Mouse (Mus musculus) WW6 (cell line): ENCODE measurements around the gene Ccdc34.

Experiments
- DNase-seq: peaks from one replicate; pipeline ENCODE4 v3.0.0-alpha.2; 2013; ENCODE audit warnings: low read depth, low spot score

Gene Ccdc34

DNA sequence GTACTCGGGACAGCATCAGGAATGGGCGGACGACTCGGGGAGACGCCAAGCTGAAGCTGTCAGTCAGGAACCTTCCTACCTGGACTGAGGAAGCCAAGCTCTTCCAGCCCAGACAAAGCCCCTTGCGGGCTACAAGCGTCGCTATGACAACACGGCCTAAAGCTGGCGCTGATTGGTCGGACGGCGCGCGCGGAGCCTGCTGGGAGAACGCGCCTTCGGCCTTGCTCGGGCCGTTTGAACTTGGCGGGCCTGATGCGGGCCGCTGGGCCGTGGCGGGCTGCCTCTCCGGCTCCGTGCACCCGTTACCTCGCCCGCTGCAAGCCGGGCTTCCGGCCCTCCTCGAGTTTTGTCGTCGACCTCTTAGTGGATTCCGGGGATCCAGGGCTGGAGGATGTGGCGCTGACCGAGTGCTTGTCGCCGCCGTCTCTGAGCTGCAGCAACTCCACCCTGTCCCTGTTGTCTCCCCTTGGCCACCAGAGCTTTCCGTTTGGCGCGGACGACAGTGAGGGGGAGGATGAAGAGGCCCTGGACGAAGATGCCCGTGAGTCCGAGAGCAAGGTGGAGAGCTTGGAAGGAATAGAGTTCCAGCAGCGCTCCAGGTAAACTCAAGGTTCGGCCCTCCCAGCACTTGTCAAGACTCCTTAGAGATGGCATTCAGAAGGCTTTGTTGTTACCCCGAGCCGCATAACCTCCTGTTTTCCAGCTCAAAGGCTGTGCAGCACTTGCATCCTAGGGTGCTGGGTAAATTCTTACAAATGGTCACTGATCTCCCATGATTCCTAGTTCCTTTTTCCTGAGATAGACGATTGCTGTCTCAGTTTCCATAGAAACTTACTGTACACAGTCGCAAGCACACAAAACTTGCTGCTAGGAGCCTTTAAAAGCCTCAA lies at the start of gene Ccdc34:
Gene Ccdc34 (plus strand): TSS at position 202 of the 890 bp plus-strand sequence.
- DNase-seq = peak; percentile 86

DNA sequence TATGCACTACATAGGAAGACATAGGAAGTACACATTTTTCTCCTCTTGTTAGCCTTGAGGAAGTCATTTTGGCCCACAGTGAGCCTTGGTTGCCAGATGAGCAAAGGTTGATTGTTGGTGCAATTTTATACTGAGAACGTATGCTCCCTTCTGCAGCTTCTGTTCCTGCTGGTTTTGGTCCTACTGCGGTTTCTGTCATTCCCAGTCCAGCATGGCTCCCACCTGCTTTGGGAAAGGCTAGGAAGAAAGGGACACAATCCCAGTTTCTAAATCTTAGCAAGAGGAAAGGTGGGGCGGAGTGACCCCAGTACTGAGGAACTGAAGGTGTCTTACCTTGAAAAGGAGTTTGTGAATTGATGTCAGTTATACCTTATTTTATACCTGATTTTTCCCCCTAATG lies 48.2 kb upstream of the Ccdc34 start:
- no peak for DNase-seq

DNA sequence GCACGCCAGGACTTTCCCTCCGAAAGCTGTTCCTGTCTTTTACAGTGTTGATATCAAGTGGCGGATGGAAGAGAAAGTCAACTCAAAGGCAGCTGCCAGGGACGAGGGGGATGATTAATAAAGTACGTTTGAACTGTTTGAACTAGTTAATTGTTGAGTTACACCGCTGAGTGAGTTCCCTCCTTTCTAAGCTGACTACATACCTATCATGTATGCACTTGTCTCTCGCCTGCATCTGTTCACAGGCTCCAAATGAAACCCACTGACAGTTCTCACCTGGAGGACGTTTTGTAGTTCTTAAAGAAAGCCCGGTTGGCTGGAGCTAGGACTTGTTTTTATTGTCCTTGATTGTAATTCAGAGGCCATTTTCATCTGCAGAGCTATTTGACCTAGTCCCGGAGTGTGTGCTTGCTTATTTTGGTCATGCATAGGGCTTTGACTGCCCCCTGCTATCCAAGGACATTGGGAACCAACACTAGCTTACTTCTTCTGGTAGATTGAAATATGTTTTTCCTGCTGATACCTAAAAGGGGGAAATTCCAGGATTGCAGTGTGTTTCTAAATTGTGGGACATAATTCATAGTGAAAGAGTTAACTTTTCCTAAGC lies 47.6 kb upstream of the Ccdc34 start:
- no peak for DNase-seq

DNA sequence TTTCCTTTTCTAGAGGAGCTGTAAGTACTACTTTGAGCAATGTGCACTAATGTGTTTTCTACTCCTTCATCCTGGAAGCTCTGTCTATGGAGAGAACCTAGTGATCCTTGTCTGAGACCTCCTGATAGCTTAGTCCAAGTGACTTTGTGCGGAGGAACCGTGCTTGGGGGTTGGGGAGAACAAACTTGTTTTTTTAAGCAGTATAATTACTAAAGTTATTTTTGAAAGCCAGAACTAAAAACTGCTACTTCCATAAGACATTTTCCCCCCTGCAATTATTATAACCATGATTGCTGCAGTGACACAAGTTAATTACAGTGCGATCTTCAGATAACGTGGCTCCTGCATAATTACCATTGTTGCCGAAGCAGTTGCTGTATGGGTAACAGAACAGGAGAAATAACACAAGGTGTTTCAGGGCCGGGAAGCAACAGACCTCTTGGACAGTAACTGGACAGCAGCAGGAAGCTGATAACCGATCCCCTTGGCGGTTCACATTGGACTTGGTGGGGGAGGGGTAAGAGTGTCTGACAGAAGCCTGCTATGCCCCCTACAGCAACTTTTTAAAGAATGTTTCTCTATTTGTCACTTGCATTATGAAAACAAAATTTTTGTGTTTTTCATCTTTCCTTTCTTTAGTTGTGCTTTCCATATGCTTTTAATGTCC lies 46.7 kb upstream of the Ccdc34 start:
- no peak for DNase-seq

DNA sequence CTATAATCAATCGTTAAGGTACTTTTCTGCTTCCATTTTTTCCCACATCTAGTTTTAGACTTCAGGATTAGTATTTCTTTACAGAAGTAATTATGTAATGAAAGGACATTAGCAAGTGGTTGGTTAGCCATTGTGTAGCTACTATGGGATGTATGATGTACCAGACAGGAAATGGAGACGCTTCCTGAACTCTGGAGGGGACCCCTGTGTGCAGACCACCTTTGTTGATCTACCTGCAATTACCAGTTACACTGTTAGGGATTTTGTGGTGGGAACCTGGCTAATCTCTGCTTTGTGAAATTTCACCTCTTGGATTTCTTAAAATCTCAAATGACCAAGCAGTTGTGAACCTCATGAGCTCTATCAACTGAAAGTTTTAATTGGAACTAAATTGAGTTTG lies 45.3 kb upstream of the Ccdc34 start:
- DNase-seq = no peak

DNA sequence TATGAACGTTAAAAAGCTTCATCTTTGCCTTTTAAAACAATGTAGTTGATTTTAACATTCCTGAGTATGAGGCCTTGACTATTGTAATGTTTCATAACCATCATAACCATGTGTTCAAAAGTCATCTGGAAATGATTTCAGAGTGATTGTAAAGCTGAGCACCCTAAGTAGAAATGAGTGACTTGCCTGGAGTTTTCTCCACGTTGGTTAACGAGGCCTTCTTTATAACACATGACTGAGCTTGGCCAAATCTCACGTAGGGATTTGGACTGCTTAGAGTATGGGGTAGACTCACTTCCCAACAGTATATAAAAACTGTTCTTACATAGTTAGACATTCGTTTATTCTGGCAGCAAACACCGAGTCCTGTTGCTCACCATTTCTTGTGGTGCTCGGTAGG lies 44.7 kb upstream of the Ccdc34 start:
- DNase-seq = no peak

DNA sequence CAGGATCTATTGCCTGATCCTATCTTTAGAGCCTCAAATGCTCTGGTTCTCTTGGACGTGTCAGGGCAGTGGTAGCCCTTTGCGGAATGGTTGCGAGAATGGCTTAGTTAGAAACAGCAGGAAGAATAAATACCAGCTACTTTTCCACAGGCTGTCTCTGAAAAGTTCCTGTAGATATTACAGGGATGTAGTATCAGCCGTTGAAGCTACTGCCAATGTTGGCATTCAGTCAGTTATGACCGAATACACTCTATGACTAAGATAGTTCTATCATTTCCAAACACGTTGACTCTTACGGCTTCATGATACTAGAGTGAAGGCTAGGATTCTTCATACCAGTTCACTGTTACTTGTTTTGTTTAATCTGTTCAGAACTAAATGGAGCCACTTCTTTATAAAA lies 42.8 kb upstream of the Ccdc34 start:
- no peak for DNase-seq

DNA sequence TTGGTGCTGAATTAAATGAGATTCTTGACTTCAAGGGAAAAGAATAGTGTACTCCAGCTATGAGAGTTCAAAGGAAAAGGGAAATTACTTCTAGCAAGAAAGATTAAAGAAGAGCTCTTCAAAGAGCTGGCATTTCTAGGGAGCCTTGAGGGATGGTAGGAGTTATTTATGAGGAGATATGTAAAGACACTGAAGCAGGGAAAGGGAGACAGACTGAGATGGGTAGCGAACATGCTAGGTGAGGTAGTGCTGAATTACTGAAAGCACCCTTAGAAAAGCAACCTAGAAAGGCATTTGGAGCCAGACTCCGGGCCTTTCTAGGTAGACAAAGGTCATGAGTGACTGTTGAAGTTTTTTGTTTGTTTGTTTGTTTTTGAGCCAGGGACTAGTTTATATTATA lies 41.4 kb upstream of the Ccdc34 start:
- DNase-seq = no peak

DNA sequence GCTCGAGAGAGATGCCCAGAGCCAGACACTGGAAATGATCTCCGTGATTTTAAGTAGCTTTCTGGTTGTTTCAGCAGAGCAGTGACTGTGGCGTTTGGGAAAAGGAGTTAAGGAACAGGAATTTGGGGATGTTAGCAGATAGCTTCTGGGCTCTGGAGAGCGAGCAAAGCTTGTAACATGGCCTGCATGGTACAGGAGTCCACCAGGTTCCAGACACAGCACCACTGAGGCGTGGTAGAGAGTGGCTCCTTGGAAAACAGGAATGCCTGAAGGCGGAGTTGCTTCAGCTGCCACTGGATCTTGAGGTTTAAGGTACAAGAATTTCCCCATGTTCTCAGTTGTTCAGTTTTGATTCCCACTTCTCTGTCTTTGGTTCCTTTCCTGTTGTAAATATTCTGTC lies 40.3 kb upstream of the Ccdc34 start:
- DNase-seq = no peak

DNA sequence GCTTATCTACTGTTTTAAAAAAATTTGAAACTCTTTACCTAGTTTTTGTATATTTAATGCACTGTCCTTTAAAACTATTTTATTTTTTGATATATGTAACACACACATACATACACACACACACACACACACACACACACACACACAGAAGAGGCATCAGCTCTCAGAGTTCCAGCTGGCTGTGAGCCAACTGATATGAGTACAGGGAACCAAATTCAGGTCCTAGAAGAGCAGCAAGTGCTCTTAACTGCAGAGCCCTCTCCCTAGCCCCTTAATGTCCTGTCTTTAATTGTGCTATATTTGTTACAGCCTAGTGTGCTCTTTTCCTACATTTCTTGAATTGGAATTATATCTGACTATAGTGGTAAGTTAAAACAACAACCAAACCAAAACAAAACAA lies 38.4 kb upstream of the Ccdc34 start:
- DNase-seq = no peak

DNA sequence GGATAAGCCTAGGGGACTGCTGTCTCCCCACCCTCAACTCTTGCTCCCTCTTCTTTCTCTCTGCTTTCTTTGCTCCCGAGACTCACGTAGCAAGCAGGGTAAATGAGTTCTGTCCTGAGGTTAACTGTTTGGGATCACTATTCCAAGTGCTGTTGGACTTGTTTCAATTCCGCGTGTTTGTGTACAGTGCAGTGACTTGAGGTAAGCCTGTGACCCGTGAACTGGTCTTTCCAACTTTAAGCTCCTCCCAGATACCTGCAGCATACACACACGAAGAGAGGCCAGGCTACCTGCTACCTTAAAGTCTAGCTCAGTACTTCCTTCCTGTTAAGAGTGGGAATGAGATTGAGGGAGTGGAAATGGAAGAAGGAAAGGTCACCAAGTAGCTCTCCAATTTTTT lies 34.2 kb upstream of the Ccdc34 start:
- DNase-seq = no peak

DNA sequence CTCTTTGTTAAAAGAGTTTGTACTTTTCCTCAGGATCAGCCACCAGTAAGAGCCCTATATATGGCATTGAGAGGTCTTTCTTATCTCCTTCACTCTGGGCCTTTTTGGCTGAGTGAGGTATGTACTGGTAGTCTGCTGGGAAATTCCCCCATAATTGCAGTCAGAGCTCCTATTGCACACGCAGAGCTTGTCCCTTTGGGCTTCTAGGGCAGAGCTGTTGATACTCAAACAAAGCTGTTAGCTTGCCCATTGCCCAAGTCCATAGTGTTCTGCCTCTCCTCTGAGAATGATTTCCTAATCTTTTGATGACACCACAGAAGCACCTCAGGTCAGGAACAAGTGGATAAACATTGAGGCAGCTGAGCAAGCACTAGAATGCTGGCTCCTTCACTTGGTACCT lies 32.7 kb upstream of the Ccdc34 start:
- DNase-seq = no peak

DNA sequence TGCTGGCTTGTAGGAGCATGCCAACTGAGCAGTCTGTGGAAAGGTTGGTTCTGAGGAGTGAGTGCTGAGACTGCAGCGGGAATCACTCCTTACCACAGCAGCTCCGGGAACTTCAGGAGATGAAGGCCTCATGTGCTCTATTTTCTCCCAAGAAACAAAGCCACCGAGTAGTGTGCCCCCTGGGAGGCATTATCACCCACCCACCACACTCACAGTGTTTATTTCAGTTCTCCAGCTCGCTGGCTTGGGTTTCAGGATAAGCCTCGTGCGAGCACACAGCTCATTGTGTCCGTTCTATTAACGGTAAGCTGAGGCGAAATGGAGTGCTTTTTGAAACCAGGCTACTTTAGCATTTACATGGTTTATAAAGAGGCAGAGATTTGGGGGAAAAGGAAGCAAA lies 32.1 kb upstream of the Ccdc34 start:
- no peak for DNase-seq

DNA sequence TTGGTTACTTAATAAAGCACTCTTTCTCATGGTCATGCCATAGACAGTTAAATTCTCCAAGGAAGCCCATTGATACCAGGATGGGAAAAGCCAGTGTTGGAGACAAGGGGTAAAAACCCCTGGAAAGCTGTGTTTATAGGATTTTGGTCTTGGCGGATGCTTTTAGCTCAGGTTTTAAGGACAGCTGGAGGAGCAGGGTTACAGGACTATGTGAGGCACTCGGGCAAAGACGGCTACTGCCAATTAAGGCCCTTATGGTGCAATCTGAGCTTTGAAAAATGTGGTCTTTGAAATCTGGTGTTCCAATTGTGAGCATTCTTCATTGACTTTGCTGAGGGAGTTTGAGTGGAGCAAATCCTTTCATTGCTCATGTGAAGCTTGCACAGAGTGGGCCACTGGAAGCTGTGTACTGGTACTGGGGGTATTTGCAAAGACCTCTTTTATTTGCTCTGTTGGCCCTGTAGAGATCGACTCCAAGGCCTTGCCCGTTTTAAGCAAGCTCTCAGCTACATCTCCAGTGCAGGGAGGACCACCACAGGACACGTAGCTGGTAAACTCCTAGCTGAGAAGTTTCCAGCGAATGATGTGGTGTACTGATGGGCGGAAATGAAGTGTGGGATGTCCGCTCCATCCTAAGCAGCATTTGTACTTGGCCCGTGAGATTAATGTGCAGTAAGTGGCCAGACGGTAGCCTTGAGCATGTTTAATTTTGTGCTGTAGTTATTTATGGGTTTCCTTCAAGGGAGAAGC lies 31.4 kb upstream of the Ccdc34 start:
- DNase-seq = no peak

DNA sequence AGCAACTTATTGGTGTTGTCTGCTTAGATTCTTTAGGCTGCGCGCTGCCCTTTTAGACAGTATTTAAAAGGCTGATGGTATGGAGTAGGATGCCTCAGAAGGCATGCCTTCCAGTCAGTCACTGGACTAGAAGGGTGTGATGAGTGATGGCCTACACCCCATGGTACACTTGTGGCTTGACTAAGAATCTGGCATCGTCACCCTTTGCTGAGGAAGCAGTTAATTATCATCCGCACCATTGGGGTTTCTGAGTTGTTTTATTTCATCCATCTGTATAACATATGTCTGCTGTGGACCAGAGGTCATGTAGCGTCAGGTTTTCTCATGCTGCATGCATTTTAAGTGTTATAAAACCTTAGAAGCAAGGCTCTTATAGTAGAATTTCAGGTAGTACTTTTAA lies 29.7 kb upstream of the Ccdc34 start:
- DNase-seq = no peak

DNA sequence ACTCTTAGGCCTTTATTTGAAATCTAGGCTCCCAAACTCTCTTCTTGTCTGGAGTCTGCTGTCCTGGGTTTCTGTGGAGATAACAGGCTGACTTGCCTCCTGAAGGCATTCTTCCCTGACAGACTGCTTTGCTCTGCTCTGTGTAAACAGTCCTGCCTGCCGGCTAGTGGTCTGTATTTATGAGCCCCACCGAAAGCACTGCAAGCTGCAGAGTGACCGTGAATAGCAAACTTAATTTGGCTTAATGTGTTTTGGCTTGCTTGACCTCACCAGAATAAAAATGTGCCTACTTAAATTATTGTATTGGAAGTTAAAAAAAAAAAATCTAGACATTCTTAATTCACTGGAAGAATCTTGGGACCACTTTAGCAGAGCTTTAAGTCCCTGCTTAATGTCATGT lies 28.4 kb upstream of the Ccdc34 start:
- no peak for DNase-seq

DNA sequence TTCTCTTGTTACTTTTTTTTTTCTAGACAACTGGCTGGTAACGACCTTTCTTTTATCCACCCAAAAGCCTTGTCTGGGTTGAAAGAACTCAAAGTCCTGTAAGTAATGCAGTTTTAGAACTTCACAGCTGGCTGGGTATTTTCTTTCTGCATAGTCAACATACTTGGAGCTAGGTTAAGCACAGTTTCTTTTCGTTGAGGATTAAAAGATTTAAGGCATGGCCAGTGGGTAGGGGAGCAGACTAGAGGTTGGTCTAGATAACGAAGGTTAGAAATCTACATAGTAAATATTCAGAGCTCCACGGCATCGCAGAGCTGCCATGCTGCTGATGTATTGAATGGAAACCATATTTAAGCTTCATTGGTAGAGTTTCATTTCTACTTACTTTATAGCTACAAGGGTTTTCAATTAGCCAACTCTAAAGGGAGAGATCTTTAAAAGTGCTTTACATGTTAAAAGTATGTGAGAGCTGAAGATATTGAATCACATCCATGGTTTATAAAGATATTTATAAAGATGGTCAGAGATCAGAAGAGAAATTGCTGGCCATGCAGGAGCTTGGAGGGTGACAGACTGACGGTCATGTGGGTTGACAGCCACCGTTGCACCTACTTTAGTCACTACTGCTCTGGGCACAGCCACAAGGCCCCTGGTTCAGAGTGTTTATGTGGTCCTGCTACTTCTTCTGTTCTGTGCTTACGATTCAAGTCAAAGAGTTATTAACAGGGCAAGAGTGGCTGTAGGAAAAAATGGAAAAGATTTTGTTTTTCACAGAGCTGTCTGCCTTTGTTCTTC lies 27.7 kb upstream of the Ccdc34 start:
- no peak for DNase-seq

DNA sequence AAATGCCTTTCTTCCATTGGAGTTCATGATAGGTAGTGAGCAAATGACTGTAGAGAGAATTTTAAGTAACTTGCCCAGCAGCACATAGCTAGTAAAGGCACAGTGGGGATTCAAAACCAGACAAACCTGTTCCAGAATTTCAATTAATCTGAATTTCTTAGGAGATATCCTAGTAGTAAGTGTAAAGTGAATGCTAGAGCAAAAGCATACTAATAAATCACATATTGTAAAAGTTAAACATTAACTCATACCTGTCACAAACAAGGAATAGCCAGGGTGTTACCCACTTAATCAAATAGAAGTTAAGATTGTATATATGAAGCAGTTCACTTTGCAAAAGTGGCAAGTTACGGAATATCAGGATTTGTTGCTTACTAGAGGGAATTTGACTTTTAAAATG lies 25.9 kb upstream of the Ccdc34 start:
- DNase-seq = no peak

DNA sequence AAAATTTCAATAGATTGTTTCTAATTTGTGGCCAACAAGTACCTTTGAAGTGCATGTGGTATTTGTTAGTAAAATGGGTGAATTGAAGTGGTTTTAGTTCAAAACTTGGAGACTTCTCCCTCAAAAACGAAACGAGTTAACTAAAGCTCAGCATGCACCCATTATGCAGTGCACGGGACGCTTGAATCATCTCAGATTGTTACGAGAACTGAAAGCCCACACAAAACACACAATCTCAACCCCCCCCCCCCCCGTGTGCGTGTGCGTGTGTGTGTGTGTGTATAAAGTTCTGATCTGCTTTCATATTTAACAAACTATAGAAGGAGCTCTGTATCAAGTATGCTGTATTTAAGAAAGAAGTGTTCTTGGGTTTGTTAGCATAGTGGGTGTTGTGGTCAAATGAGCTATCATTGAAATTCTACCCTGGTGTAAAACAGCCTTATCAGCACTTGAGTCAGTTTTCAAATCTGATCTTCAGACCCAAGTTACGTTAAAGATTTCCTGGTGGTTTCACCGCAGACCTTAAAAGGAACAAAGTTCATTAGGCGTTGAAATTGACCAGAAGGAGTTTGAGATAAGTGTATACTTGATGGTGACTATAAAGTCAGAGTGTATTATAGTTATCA lies 25.1 kb upstream of the Ccdc34 start:
- DNase-seq = no peak

DNA sequence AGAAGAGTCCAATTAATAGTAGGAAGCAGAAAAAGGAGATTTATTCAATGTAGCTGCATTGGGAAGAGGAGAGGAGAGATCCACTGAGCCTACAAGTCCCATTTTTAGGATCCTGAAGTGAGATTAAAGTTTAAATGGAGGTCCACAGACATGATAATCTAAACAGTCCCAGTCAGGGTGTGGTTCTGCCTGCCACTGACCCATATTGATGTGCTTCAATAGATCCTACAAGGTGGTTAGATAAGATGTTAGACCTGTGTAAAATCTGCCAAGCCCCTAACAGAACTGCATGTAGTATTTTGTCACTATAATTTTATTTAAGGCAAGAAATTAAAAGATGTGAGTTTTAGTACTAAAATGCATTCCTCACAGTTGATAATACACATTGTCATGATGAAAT lies 24.2 kb upstream of the Ccdc34 start:
- no peak for DNase-seq

DNA sequence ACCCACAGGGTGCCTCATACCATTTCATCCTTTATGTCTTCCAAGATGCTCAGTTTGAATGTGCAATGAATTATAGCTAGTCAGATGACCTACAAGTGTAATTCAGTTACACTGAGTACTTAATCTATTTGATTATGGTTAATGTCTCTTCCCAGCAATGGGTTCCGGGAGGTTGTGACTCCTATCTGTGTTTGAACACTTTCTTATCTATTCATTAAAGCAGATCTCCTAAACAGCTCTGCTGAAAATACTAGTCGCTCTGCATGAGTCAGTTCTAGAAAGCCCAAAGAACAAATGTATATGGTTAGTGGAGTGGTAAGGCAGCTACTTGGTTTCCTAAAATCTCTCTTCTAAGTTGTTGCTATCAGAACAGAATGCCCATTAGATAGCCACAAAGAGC lies 22.6 kb upstream of the Ccdc34 start:
- no peak for DNase-seq
